Mouse (Mus musculus) embryo, embryonic 10.5 days (tissue): ENCODE data around the gene Mrpl48.
"Not testable (repeated sequence)": the region's sequence is repeated elsewhere in the genome, so short reads cannot be mapped to it uniquely, and the experiment has no call there.

Source experiments
- DNase-seq: peaks from one replicate; pipeline ENCODE4 v3.0.0-alpha.2; 2015; ENCODE audit warnings: low spot score

The Mrpl48 gene

GRCm38 (mm10) chr7:100582727-100583236 is 25.3 kb downstream of the Mrpl48 start:
- DNase-seq, result peak; percentile 95

GRCm38 (mm10) chr7:100582235-100582634 is 25.9 kb downstream of the Mrpl48 start:
- DNase-seq, result no peak

- DNase-seq, result no peak
Observed at GRCm38 (mm10) chr7:100578794-100579193, 29.3 kb downstream of the Mrpl48 start.

GRCm38 (mm10) chr7:100572704-100573103 is 35.4 kb downstream of the Mrpl48 start:
- DNase-seq, result no peak

GRCm38 (mm10) chr7:100572061-100572460 is 36.0 kb downstream of the Mrpl48 start:
- no peak for DNase-seq

- no peak for DNase-seq
Observed at GRCm38 (mm10) chr7:100570930-100571715, 37.0 kb downstream of the Mrpl48 start.

GRCm38 (mm10) chr7:100569907-100570306 is 38.2 kb downstream of the Mrpl48 start:
- DNase-seq, result no peak

GRCm38 (mm10) chr7:100567238-100567637 is 40.9 kb downstream of the Mrpl48 start:
- not testable (repeated sequence) for DNase-seq

- DNase-seq, result no peak
Observed at GRCm38 (mm10) chr7:100561861-100562587, 46.1 kb downstream of the Mrpl48 start.

GRCm38 (mm10) chr7:100559331-100559730 is 48.8 kb downstream of the Mrpl48 start:
- no peak for DNase-seq

- DNase-seq, result no peak
Observed at GRCm38 (mm10) chr7:100557241-100557640, 50.9 kb downstream of the Mrpl48 start.

- DNase-seq, result peak; percentile 44
Observed at GRCm38 (mm10) chr7:100555431-100555951, 52.6 kb downstream of the Mrpl48 start.

- no peak for DNase-seq
Observed at GRCm38 (mm10) chr7:100554939-100555338, 53.2 kb downstream of the Mrpl48 start.

GRCm38 (mm10) chr7:100550338-100551007 is 57.6 kb downstream of the Mrpl48 start:
- DNase-seq, result no peak

GRCm38 (mm10) chr7:100549796-100550195 is 58.3 kb downstream of the Mrpl48 start:
- no peak for DNase-seq

GRCm38 (mm10) chr7:100547631-100548030 is 60.5 kb downstream of the Mrpl48 start:
- no peak for DNase-seq

- no peak for DNase-seq
Observed at GRCm38 (mm10) chr7:100544437-100544836, 63.7 kb downstream of the Mrpl48 start.

GRCm38 (mm10) chr7:100539516-100539915 is 68.6 kb downstream of the Mrpl48 start:
- no peak for DNase-seq

- DNase-seq, result peak; percentile 6
Observed at GRCm38 (mm10) chr7:100537519-100537902, 70.6 kb downstream of the Mrpl48 start.

GRCm38 (mm10) chr7:100536804-100537518 is 71.1 kb downstream of the Mrpl48 start, which contains the start of gene Coa4:
TSS of gene Coa4 (plus strand) at chr7:100537071.
- DNase-seq, result peak; percentile 98

GRCm38 (mm10) chr7:100535831-100536230 is 72.3 kb downstream of the Mrpl48 start:
- DNase-seq, result no peak
